Mouse (Mus musculus) testis, adult 2 months (tissue): Measurements from ENCODE around the gene Cdsn. TPM values are rescaled to one million over a fixed set of nuclear protein-coding genes. Genes with fewer than 3 reads are reported as not detected.
"Not testable (repeated sequence)": the region's sequence is repeated elsewhere in the genome, so short reads cannot be mapped to it uniquely, and the experiment has no call there.

Experiments used
- H3K27ac ChIP-seq: fragments of 200-500 bp; 2 replicates; pipeline ENCODE4 v1.5.1; 2012; ENCODE audit warnings: low read depth, low read length; ENCODE audit not compliant: control insufficient read depth, insufficient read depth
- H3K27me3 ChIP-seq: fragments of 200-500 bp; 2 replicates; pipeline ENCODE4 v1.6.1; 2012; ENCODE audit warnings: mild to moderate bottlenecking, low read length, moderate library complexity; ENCODE audit not compliant: control insufficient read depth, insufficient read depth
- H3K36me3 ChIP-seq: fragments of 200-500 bp; 2 replicates; pipeline ENCODE4 v1.6.1; 2012; ENCODE audit warnings: mild to moderate bottlenecking, low read length; ENCODE audit not compliant: control insufficient read depth, insufficient read depth
- H3K4me1 ChIP-seq: fragments of 200-500 bp; 2 replicates; pipeline ENCODE4 v1.6.1; 2012; ENCODE audit warnings: low read length; ENCODE audit not compliant: control insufficient read depth, insufficient read depth
- H3K4me3 ChIP-seq: fragments of 200-500 bp; 2 replicates; pipeline ENCODE4 v1.5.1; 2012; ENCODE audit warnings: low read depth, mild to moderate bottlenecking, low read length, moderate library complexity, mixed read lengths; ENCODE audit not compliant: control insufficient read depth
- CTCF ChIP-seq: fragments of 200-500 bp; IDR thresholded peaks from 2 replicates; pipeline ENCODE4 v1.5.1; 2012; ENCODE audit warnings: low read depth, mild to moderate bottlenecking, inconsistent platforms, low read length, moderate library complexity; ENCODE audit not compliant: control insufficient read depth, insufficient read depth, insufficient replicate concordance
- POLR2A ChIP-seq: fragments of 200-500 bp; IDR thresholded peaks from 2 replicates; pipeline ENCODE4 v1.6.1; 2012; ENCODE audit warnings: low read depth, mild to moderate bottlenecking, inconsistent platforms, low read length, moderate library complexity; ENCODE audit not compliant: control insufficient read depth
- polyA plus RNA-seq: library from polyadenylated mRNA; depleted of rRNA; stranded (reverse); fragments of >200 nt; gene quantifications from 2 replicates; pipeline ENCODE4 v1.2.3, GENCODE M21; 2012

Cdsn gene
- polyA plus RNA-seq, 1 experiment: 8.7 TPM

GRCm38 (mm10) chr17:35507556-35508260, 44.2 kb upstream of the Cdsn start:
- Histone ChIP-seq H3K36me3 (no peaks in the 10 kb centered on the region), H3K27me3 (no peaks in the 10 kb centered on the region), H3K27ac (no peak overlapping the region), H3K4me3 (no peak overlapping the region), H3K4me1 (peaks cover 6% of the 10 kb centered on the region)
- no peak for TF ChIP-seq CTCF
- TF ChIP-seq POLR2A: no peak

- not testable (repeated sequence) for H3K4me3 ChIP-seq, H3K27me3 ChIP-seq, H3K27ac ChIP-seq, H3K36me3 ChIP-seq, H3K4me1 ChIP-seq
Observed at GRCm38 (mm10) chr17:35508279-35508678, 43.6 kb upstream of the Cdsn start.

DNA sequence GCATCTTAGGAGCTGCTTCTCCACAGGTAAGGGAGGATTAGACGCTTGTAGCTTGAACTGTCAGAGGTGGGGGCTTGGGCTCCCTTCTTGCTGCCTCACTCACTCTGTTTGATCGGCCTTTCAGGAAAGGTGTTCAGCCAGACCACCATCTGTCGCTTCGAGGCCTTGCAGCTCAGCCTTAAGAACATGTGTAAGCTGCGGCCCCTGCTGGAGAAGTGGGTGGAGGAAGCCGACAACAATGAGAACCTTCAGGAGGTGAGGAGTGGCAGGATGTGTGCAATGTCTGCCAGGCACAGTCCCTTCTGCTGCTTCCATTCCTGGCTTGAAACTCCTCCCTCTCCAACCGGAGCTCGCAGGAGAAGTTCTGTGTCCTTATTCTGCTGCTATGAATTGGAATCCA, 42.6 kb upstream of the Cdsn start:
- Histone ChIP-seq H3K4me1 (peaks cover 6% of the 10 kb centered on the region), H3K36me3 (no peaks in the 10 kb centered on the region), H3K27ac (no peak overlapping the region), H3K4me3 (no peak overlapping the region), H3K27me3 (no peaks in the 10 kb centered on the region)
- TF ChIP-seq POLR2A (no peak), CTCF (peak; percentile 39; the same call in 1 of the 2 replicates)

DNA sequence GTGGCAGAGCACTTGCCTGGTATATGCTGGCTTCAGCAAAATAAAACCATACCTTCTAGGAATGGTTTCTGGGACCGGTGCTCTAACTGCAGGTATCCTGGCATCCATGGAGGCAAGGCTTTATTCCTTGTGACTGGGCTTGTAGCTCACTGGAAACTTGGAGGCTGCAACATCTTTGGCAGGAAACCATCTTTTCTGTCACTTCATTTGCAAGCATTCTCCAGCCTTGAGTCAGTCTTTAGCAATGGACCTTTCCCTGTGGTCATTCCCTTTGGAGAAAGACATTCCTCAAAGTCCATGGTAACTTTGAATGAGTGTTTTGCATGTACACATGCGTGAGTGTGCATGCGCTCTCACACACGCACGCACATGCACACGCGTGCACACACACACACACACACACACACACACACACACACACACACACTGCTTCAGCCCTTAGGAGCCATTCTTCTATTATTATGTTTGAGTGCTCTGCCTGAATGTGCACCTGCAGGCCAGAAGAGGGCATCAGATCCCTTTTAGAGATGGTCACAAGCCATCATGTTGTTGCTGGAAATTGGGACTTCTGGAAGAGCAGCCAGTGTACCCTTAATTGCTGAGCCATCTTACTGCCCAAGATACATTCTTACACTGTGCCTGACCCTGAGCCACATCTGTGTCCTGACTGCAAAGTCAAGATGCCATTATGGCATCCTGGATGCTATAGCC, 38.9 kb upstream of the Cdsn start:
- Histone ChIP-seq H3K36me3 (no peaks in the 10 kb centered on the region), H3K4me1 (peaks cover 8% of the 10 kb centered on the region), H3K27me3 (no peaks in the 10 kb centered on the region), H3K4me3 (no peak overlapping the region), H3K27ac (no peak overlapping the region)
- TF ChIP-seq CTCF: no peak
- no peak for TF ChIP-seq POLR2A

DNA sequence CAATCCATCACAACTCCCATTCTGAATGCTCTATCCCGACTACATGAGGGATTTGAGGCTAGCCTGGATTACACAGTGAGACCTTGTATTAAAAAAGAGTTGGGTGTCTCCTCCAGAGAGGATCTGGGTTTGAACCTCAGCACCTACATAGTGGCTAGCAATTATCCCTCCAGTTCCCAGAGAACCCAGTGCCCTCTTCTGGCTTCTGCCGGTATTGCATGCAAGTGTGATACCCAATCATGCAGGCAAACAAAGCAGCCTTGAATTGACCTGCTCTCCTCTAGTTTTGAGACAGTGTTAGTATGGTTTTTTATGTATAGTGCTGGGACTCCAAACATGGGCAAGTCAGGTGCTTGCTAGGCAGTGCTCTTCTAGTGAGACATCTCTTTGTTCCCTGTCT, 38.0 kb upstream of the Cdsn start:
- Histone ChIP-seq H3K27me3 (no peaks in the 10 kb centered on the region), H3K36me3 (no peaks in the 10 kb centered on the region), H3K4me1 (peaks cover 8% of the 10 kb centered on the region), H3K27ac (no peak overlapping the region), H3K4me3 (no peak overlapping the region)
- TF ChIP-seq CTCF: peak; percentile 43; the same call in 1 of the 2 replicates
- no peak for TF ChIP-seq POLR2A

GRCm38 (mm10) chr17:35514756-35515155, 37.2 kb upstream of the Cdsn start:
- TF ChIP-seq CTCF (no peak), POLR2A (no peak)
- H3K27me3 ChIP-seq: no peaks in the 10 kb centered on the region
- peaks cover 8% of the 10 kb centered on the region for H3K4me1 ChIP-seq
- no peak overlapping the region for H3K4me3 ChIP-seq
- no peaks in the 10 kb centered on the region for H3K36me3 ChIP-seq
- H3K27ac ChIP-seq: no peak overlapping the region

DNA sequence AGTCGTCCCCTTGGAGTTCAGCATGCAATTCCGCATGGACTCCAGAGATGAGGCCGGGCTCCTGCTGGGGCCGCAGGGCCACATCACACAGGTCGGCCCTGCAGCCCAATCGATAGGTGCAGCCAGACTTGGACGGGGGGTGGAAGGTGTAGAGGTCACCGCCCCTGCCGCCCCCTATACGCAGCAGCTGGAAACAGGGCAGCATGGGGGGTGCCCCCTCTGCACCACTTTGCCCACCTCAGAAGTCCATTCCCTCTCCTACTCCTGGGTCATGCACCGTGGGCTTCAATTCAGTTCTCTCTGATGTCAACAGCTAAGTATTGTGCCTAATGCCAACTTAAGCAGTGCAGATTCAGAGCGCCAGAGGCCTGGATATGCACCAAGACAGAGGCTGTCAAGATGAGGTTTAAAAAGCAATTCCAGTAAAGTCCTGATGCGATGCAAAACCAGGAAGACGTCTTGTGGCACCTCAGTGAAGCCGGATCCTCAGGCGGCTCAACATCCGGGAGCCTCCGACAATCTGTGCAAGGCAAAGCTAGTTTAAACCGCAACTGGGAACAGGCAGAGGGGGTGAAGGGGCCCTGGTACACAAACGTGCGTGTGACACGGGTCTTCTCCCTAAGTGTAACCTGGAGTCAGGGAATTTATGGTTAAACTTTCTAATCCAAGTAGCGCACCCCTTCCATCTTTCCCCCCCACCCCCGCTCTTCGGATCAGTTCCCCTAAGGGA, 35.9 kb upstream of the Cdsn start:
- Histone ChIP-seq H3K4me3 (peak overlapping the region; percentile 90), H3K4me1 (peaks cover 8% of the 10 kb centered on the region), H3K36me3 (no peaks in the 10 kb centered on the region), H3K27me3 (no peaks in the 10 kb centered on the region), H3K27ac (no peak overlapping the region)
- TF ChIP-seq POLR2A (no peak), CTCF (no peak)
